Mouse (Mus musculus): Measurements from ENCODE around the gene Lyrm9.

DNA sequence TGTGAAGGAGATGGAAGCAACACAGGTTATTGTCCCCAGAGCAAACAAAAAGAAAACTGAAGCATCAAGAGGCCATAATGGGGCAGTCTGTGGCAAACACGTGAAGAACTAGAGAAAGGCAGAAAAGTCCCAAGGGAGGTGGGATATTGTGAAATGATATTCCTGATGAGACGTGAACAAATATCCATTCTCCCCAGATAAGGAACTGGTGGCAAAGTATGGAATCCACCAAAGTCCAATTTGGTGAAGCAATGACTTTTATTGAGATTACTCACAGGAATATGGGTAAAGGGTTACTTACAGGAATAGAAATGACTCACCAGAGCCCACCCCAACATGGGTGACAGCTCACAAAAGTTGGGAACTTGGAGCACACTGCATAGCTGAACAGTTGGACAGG lies 38.9 kb downstream of the Lyrm9 start:
- TF ChIP-seq POLR2A (IDR thresholded peaks at IDR 0.05; ENCODE audit: insufficient read depth, low read length), result no peak
- TF ChIP-seq CTCF (IDR thresholded peaks at IDR 0.05; ENCODE audit: low read depth, low read length), result no peak
